In genomic region chr1:173227081-173227480, GRCm38 (mm10) we compare ENCODE assay signal across 24 mouse cellular contexts. TPM values are rescaled to one million over a fixed set of nuclear protein-coding genes. Genes with fewer than 3 reads are reported as not detected.
A peak's percentile ranks its signal among the peaks of the same experiment; 100 is the strongest.
DNase-seq lines count a peak whose midpoint lies in the region; ATAC-seq and TF ChIP-seq lines count a peak whose summit lies in the region.
"Had no signal": no experiment of that assay in that cellular context is flagged by ENCODE, and none has a peak within 500 bp of the region (broad histone marks: within the 10 kb centered on the region; RNA-seq: fewer than 3 reads in every experiment).

Gene Fcer1a, minus strand, starts transcription at chr1:173227214.

- peaks cover 9 to 29% of the 10 kb centered on the region in 2 experiments for H3K4me1 ChIP-seq in MEL (ENCODE audit: control insufficient read depth in 1 of 2, insufficient read depth in 2 of 2, low read length in 2 of 2)
- H3K4me1 ChIP-seq: embryonic facial prominence, embryonic 10.5 days; embryonic facial prominence, embryonic 12.5 days; forebrain, embryonic 13.5 days; forebrain, embryonic 15.5 days had no signal

- TF ChIP-seq CTCF in MEL (IDR thresholded peaks at IDR 0.05 in 2 of 3, conservative IDR thresholded peaks at IDR 0.05 in 1 of 3; ENCODE audit: control insufficient read depth in 1 of 3, insufficient read depth in 1 of 3, low read depth in 2 of 3, low read length in 3 of 3, poor library complexity in 1 of 3, severe bottlenecking in 1 of 3) = no peak

- no peak for TF ChIP-seq POLR2A in MEL (IDR thresholded peaks at IDR 0.05; ENCODE audit: control insufficient read depth in 1 of 2, insufficient read depth in 1 of 2, low read depth in 1 of 2, low read length in 2 of 2, poor library complexity in 1 of 2)

- H3K36me3 ChIP-seq in MEL (ENCODE audit: control insufficient read depth in 1 of 2, insufficient read depth in 2 of 2, low read length in 2 of 2) = peaks cover 0 to 15% of the 10 kb centered on the region in 2 experiments; a peak in 3 of 4 replicates
- H3K36me3 ChIP-seq: embryonic facial prominence, embryonic 10.5 days; embryonic facial prominence, embryonic 12.5 days; forebrain, embryonic 15.5 days; G1E had no signal

- DNase-seq in MEL (ENCODE audit: low read depth, low spot score) = peak; percentile 60
- no peak for DNase-seq in adrenal gland, postnatal 10 days
- DNase-seq in adrenal gland, adult 8-10 months = no peak
- DNase-seq in adrenal gland, adult 2 months = no peak
- no peak for DNase-seq in cerebellum, postnatal 36 days
- DNase-seq: adrenal gland, postnatal 25 days; cerebellum, adult 11 months; cerebellum, adult 18-20 months; cerebellum, adult 8-10 months; cerebellum, adult 9-11 months; cerebellum, postnatal 25 days; forebrain, postnatal 0 days had no signal

- H3K4me3 ChIP-seq in MEL (ENCODE audit: control insufficient read depth in 1 of 2, insufficient read depth in 1 of 2, low read depth in 2 of 2, low read length in 2 of 2) = peak within 1 kb of the TSS in 1 of 2 experiments; percentile 36; a peak in 1 of 4 replicates
- H3K4me3 ChIP-seq: embryonic facial prominence, embryonic 10.5 days; embryonic facial prominence, embryonic 12.5 days; forebrain, embryonic 13.5 days; forebrain, embryonic 15.5 days had no signal

- H3K79me2 ChIP-seq in MEL (ENCODE audit: control insufficient read depth, insufficient read depth, low read length, poor library complexity) = no peaks in the 10 kb centered on the region

- peak; percentile 70 to 75 for TF ChIP-seq EP300 in MEL (IDR thresholded peaks at IDR 0.05; ENCODE audit: low read depth in 1 of 2, low read length in 2 of 2)

- TF ChIP-seq RAD21 in MEL (IDR thresholded peaks at IDR 0.05; ENCODE audit: low read depth, low read length) = no peak

- H3K9ac ChIP-seq in MEL (ENCODE audit: control insufficient read depth, low read depth, low read length, poor library complexity, severe bottlenecking) = peak within 1 kb of the TSS; percentile 29; the same call in 1 of the 2 replicates
- H3K9ac ChIP-seq: embryonic facial prominence, embryonic 12.5 days; forebrain, embryonic 13.5 days; forebrain, embryonic 15.5 days; forebrain, postnatal 0 days had no signal

- no peaks in the 10 kb centered on the region for H3K27me3 ChIP-seq in MEL (ENCODE audit: control insufficient read depth in 1 of 2, insufficient read depth in 2 of 2, low read length in 2 of 2)
- H3K27me3 ChIP-seq: embryonic facial prominence, embryonic 12.5 days; forebrain, embryonic 13.5 days; forebrain, embryonic 15.5 days had no signal

- peak; percentile 77 for ATAC-seq in megakaryocyte, adult 5-6 weeks (ENCODE audit: poor library complexity, severe bottlenecking)
- 0 out of 2 replicates have a peak, but pooled peaks have one; percentile 30 for ATAC-seq in megakaryocyte-erythroid progenitor cell, adult 5-6 weeks (replicated peaks; ENCODE audit: low FRiP score, low TSS enrichment, poor library complexity, severe bottlenecking)
- ATAC-seq: forebrain, embryonic 13.5 days; forebrain, embryonic 15.5 days; forebrain, postnatal 0 days had no signal

- peak within 1 kb of the TSS; percentile 66 for H3K27ac ChIP-seq in MEL (ENCODE audit: control insufficient read depth, low read depth, low read length)
- H3K27ac ChIP-seq: embryonic facial prominence, embryonic 10.5 days; embryonic facial prominence, embryonic 12.5 days; forebrain, embryonic 13.5 days; forebrain, embryonic 15.5 days had no signal

- no peaks in the 10 kb centered on the region for H3K9me3 ChIP-seq in MEL (replicated peaks; ENCODE audit: insufficient read depth, low read length)
- H3K9me3 ChIP-seq: embryonic facial prominence, embryonic 10.5 days; embryonic facial prominence, embryonic 12.5 days; forebrain, embryonic 13.5 days; forebrain, embryonic 15.5 days had no signal

TF ChIP-seq in MEL, 35 proteins besides CTCF, POLR2A, EP300 and RAD21:
- TF ChIP-seq MXI1 (IDR thresholded peaks at IDR 0.05; ENCODE audit: low read depth, low read length) = no peak
- TF ChIP-seq KAT2A (conservative IDR thresholded peaks at IDR 0.05; ENCODE audit: low read depth, low read length) = no peak
- peak; percentile 70 for TF ChIP-seq TCF12 (IDR thresholded peaks at IDR 0.05; ENCODE audit: low read depth, low read length)
- TF ChIP-seq MAZ (IDR thresholded peaks at IDR 0.05; ENCODE audit: low read depth, low read length) = no peak
- TF ChIP-seq NELFE (IDR thresholded peaks at IDR 0.05; ENCODE audit: low read depth, low read length) = no peak
- no peak for TF ChIP-seq ZNF384 (IDR thresholded peaks at IDR 0.05; ENCODE audit: low read depth, low read length)
- TF ChIP-seq USF2 (IDR thresholded peaks at IDR 0.05; ENCODE audit: borderline replicate concordance in 1 of 2, insufficient read depth in 1 of 2, low read depth in 1 of 2, low read length in 2 of 2) = no peak
- no peak for TF ChIP-seq UBTF (IDR thresholded peaks at IDR 0.05; ENCODE audit: borderline replicate concordance, insufficient read depth, low read depth, low read length)
- no peak for TF ChIP-seq POLR2AphosphoS2 (IDR thresholded peaks at IDR 0.05; ENCODE audit: low read length)
- no peak for TF ChIP-seq JUND (IDR thresholded peaks at IDR 0.05; ENCODE audit: low read depth, low read length)
- TF ChIP-seq POLR2AphosphoS5 (IDR thresholded peaks at IDR 0.05; ENCODE audit: borderline replicate concordance, low read depth, low read length) = no peak
- peak; percentile 82 for TF ChIP-seq MEF2A (IDR thresholded peaks at IDR 0.05; ENCODE audit: extremely low read depth, insufficient replicate concordance, low read depth, low read length, poor library complexity, severe bottlenecking)
- TF ChIP-seq RCOR1 (IDR thresholded peaks at IDR 0.05; ENCODE audit: low read depth, low read length) = peak; percentile 48; the same call in 1 of the 2 replicates
- TF ChIP-seq MYB (IDR thresholded peaks at IDR 0.05; ENCODE audit: low read depth, low read length) = no peak
- no peak for TF ChIP-seq NRF1 (IDR thresholded peaks at IDR 0.05; ENCODE audit: insufficient read depth, low read depth, low read length, poor library complexity, severe bottlenecking)
- TF ChIP-seq ELF1 (IDR thresholded peaks at IDR 0.05; ENCODE audit: low read depth, low read length) = 0 out of 2 replicates have a peak, but pooled peaks have one; percentile 12
- no peak for TF ChIP-seq SMC3 (IDR thresholded peaks at IDR 0.05; ENCODE audit: low read depth, low read length)
- TF ChIP-seq ZKSCAN1 (IDR thresholded peaks at IDR 0.05; ENCODE audit: low read depth, low read length) = no peak
- TF ChIP-seq MAFK (IDR thresholded peaks at IDR 0.05; ENCODE audit: borderline replicate concordance, low read depth, low read length) = no peak
- TF ChIP-seq TBP (IDR thresholded peaks at IDR 0.05; ENCODE audit: low read depth, low read length) = no peak
- TF ChIP-seq ETS1 (IDR thresholded peaks at IDR 0.05; ENCODE audit: low read depth, low read length) = peak; percentile 84
- TF ChIP-seq TAL1 (IDR thresholded peaks at IDR 0.05; ENCODE audit: low read length) = no peak
- peak; percentile 69; the same call in 1 of the 2 replicates for TF ChIP-seq GATA1 (IDR thresholded peaks at IDR 0.05; ENCODE audit: low read depth, low read length)
- TF ChIP-seq GABPA (IDR thresholded peaks at IDR 0.05; ENCODE audit: low read depth, low read length) = no peak
- peak; percentile 46; the same call in 1 of the 2 replicates for TF ChIP-seq SIN3A (IDR thresholded peaks at IDR 0.05; ENCODE audit: low read length)
- peak; percentile 37; the same call in 1 of the 2 replicates for TF ChIP-seq MAX (IDR thresholded peaks at IDR 0.05; ENCODE audit: low read length)
- TF ChIP-seq BHLHE40 (IDR thresholded peaks at IDR 0.05; ENCODE audit: borderline replicate concordance, low read depth, low read length) = no peak
- no peak for TF ChIP-seq ZC3H11A (IDR thresholded peaks at IDR 0.05; ENCODE audit: low read depth, low read length)
- TF ChIP-seq CHD2 (IDR thresholded peaks at IDR 0.05; ENCODE audit: low read length) = no peak; the same call in 1 of the 2 replicates
- TF ChIP-seq ZMIZ1 (IDR thresholded peaks at IDR 0.05; ENCODE audit: low read depth, low read length) = no peak
- no peak for TF ChIP-seq E2F4 (IDR thresholded peaks at IDR 0.05; ENCODE audit: borderline replicate concordance, low read depth, low read length)
- no peak for TF ChIP-seq CHD1 (IDR thresholded peaks at IDR 0.05; ENCODE audit: low read depth, low read length)
- peak; percentile 30; the same call in 1 of the 2 replicates for TF ChIP-seq USF1 (IDR thresholded peaks at IDR 0.05; ENCODE audit: low read depth, low read length)
- TF ChIP-seq MYC (IDR thresholded peaks at IDR 0.05; ENCODE audit: low read depth, low read length) = no peak
- no peak for TF ChIP-seq HCFC1 (IDR thresholded peaks at IDR 0.05; ENCODE audit: low read depth, low read length)
TF ChIP-seq in MEL: peak in this region for 9.

RNA-seq across cellular contexts. Expression of gene Fcer1a, which starts in this region (rescaled TPM):
- 2.0 and 2.6 TPM in 2 replicates for total RNA-seq in MEL (2012; rRNA removed)
- under 1 TPM in 1 of 2 experiments, not detected in 1; 0.42 TPM for polyA plus RNA-seq in MEL (2012; ENCODE audit: insufficient read depth in 1 of 2, insufficient read length in 2 of 2, low read depth in 1 of 2, low replicate concordance in 2 of 2, missing spikeins in 1 of 2)
- 93.0 and 93.6 TPM in 2 replicates for total RNA-seq in megakaryocyte, adult 5-6 weeks (2015)
- 38.5 and 59.0 TPM in 2 replicates for total RNA-seq in megakaryocyte, adult 5-6 weeks (2017)
- not detected in 2 replicates for total RNA-seq in megakaryocyte-erythroid progenitor cell, adult 5-6 weeks (2014; fragmentation: Nextera tagmentation)
- 2.8 TPM in 1 of 2 replicates, not detected in the other for total RNA-seq in megakaryocyte-erythroid progenitor cell, adult 5-6 weeks (2017)
- not detected for total RNA-seq in adrenal gland, postnatal 10 days (2021)
- under 1 TPM in 1 of 4 experiments, not detected in 3; 0.32 TPM for total RNA-seq in adrenal gland, adult 8-10 months (2022)
- total RNA-seq in adrenal gland, adult 2 months (2021) = not detected
- polyA plus RNA-seq in adrenal gland, adult 2 months (2012; rRNA removed) = not detected in 2 replicates
- total RNA-seq: adrenal gland, postnatal 25 days; forebrain, postnatal 0 days; G1E had no signal
- polyA plus RNA-seq: brain, embryonic 14.5 days; C2C12; cortical plate, adult 2 months; embryonic facial prominence, embryonic 10.5 days; embryonic facial prominence, embryonic 12.5 days; embryonic facial prominence, embryonic 14.5 days; forebrain, embryonic 11.5 days; forebrain, embryonic 13.5 days; forebrain, embryonic 15.5 days; forebrain, postnatal 0 days; G1E had no signal

Comparison
In these comparisons a context has a peak if more than half of its experiments do, and no peak if none do; other contexts are left out.
1. RNA of gene Fcer1a (total RNA-seq): 38.5 to 93.6 TPM in megakaryocyte, adult 5-6 weeks; 2.0 to 2.6 TPM in MEL, not detected in adrenal gland, postnatal 10 days, 0.32 TPM in adrenal gland, adult 8-10 months, not detected in adrenal gland, adult 2 months and 2.8 TPM in megakaryocyte-erythroid progenitor cell, adult 5-6 weeks; every median in the first group is over 10 times any median in the second.